Mouse (Mus musculus) liver, adult 2 months (tissue): ENCODE measurements around the gene Prdm12. TPM values are rescaled to one million over a fixed set of nuclear protein-coding genes. Genes with fewer than 3 reads are reported as not detected.

Experiments used
- DNase-seq: peaks from one replicate; pipeline ENCODE4 v3.0.0-alpha.2; 2011; ENCODE audit warnings: low read depth, low spot score; ENCODE audit errors: extremely low read depth
- H3K27ac ChIP-seq: fragments of 200-500 bp; replicated peaks from 2 replicates; pipeline ENCODE4 v1.5.1; 2012; ENCODE audit warnings: low read depth, mild to moderate bottlenecking, control low read depth, inconsistent platforms, low read length; ENCODE audit not compliant: insufficient read depth
- H3K27me3 ChIP-seq: fragments of 200-500 bp; 2 replicates; pipeline ENCODE4 v1.6.1; 2012; ENCODE audit warnings: mild to moderate bottlenecking, moderate library complexity, low read length, inconsistent platforms; ENCODE audit not compliant: control insufficient read depth, insufficient read depth
- H3K36me3 ChIP-seq: fragments of 200-500 bp; 2 replicates; pipeline ENCODE4 v1.6.1; 2012; ENCODE audit warnings: low read length, inconsistent platforms; ENCODE audit not compliant: control insufficient read depth, insufficient read depth
- H3K4me1 ChIP-seq: fragments of 200-500 bp; 2 replicates; pipeline ENCODE4 v1.6.1; 2011; ENCODE audit warnings: low read length; ENCODE audit not compliant: control insufficient read depth, insufficient read depth
- H3K4me3 ChIP-seq: fragments of 200-500 bp; 2 replicates; pipeline ENCODE4 v1.5.1; 2011; ENCODE audit warnings: low read depth, mild to moderate bottlenecking, control low read depth, low read length, moderate library complexity; ENCODE audit not compliant: insufficient read depth
- H3K79me2 ChIP-seq: fragments of 200-500 bp; 2 replicates; pipeline ENCODE4 v1.6.1; 2012; ENCODE audit warnings: inconsistent platforms, mild to moderate bottlenecking, low read length, moderate library complexity; ENCODE audit not compliant: control insufficient read depth, insufficient read depth
- H3K9ac ChIP-seq: fragments of 200-500 bp; 2 replicates; pipeline ENCODE4 v1.6.1; 2012; ENCODE audit warnings: low read depth, mild to moderate bottlenecking, control low read depth, inconsistent platforms, low read length
- CTCF ChIP-seq: fragments of 200-500 bp; IDR thresholded peaks from 2 replicates; pipeline ENCODE4 v1.5.1; 2011; ENCODE audit warnings: low read depth, low read length, control low read depth
- POLR2A ChIP-seq: fragments of 200-500 bp; IDR thresholded peaks from 2 replicates; pipeline ENCODE4 v1.6.1; 2011; ENCODE audit warnings: low read length, control low read depth; ENCODE audit not compliant: insufficient read depth; ENCODE audit errors: extremely low read depth
- WGBS: fragments of 180-500 bp; shearing (Covaris S2); methylation state at CpG from one replicate; pipeline ENCODE4 v1.1.7; 2018; 5-methylcytosine and 5-hydroxymethylcytosine counted together
- polyA plus RNA-seq: library from polyadenylated mRNA; depleted of rRNA; stranded (reverse); fragments of >200 nt; gene quantifications from 2 replicates; pipeline ENCODE4 v1.2.3, GENCODE M21; 2012
- total RNA-seq: library from RNA; depleted of rRNA; stranded (reverse); fragments of >200 nt; gene quantifications from 2 replicates; pipeline ENCODE4 v1.2.3, GENCODE M21; 2014

The Prdm12 gene
- total and polyA plus RNA-seq, 2 experiments = not detected

DNA sequence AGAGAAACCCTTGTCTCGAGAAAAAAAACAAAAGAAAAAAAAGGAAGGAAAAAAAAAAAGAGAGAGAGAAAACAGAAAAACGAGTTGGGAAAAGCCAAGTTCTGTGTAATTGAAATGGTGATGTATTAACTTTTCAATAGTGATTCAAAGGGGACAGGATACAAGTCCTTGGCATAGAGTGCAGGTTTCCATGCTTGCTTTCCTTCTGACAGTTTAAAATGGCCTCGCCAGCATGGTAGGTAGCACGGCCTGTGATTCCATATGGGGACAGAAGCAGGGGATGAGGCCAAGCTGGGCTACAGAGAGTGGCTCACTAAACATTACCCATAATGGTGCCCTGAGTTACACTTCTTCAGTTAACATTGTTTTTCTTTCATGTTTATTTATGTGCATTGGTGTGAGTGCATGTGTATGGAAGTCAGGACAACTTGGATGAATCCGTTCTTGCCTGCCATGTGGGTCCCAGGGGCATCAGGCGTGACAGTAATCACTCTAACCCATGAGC is 41.9 kb downstream of the Prdm12 start:
- 85% methylated on average over 6 of the region's 6 CpGs for WGBS
- Histone ChIP-seq H3K36me3 (peaks cover 4% of the 10 kb centered on the region; the same call in 1 of the 2 replicates), H3K4me3 (no peak overlapping the region), H3K27me3 (no peaks in the 10 kb centered on the region), H3K27ac (no peak overlapping the region), H3K9ac (no peak overlapping the region), H3K79me2 (no peaks in the 10 kb centered on the region), H3K4me1 (no peaks in the 10 kb centered on the region)
- TF ChIP-seq CTCF (no peak), POLR2A (no peak)
- DNase-seq = no peak

DNA sequence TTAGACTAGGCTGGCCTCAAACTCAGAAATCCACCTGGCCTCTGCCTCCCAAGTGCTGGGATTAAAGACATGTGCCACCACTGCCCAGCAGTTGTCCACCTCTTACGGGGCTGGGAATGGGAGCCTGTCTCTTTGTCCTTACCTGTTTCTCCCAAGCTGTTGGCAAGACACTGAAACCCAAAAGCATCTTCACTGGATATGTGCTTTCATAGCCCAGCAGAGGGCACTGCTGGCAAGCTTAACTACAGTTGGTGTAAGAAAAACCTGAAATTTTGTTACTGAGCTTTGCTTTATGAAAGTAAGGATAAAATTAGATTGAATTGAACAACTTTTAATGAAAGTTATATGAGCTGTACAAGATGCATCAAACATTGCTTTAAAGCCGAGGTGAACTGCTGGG is 43.8 kb downstream of the Prdm12 start:
- Histone ChIP-seq H3K4me3 (no peak overlapping the region), H3K36me3 (peaks cover 4% of the 10 kb centered on the region; the same call in 1 of the 2 replicates), H3K4me1 (peaks cover 2% of the 10 kb centered on the region; the same call in 1 of the 2 replicates), H3K79me2 (no peaks in the 10 kb centered on the region), H3K27ac (no peak overlapping the region), H3K9ac (no peak overlapping the region), H3K27me3 (no peaks in the 10 kb centered on the region)
- 12% methylated on average over 2 of the region's 2 CpGs for WGBS
- peak; percentile 59 for DNase-seq
- TF ChIP-seq POLR2A (no peak), CTCF (peak; percentile 50)

DNA sequence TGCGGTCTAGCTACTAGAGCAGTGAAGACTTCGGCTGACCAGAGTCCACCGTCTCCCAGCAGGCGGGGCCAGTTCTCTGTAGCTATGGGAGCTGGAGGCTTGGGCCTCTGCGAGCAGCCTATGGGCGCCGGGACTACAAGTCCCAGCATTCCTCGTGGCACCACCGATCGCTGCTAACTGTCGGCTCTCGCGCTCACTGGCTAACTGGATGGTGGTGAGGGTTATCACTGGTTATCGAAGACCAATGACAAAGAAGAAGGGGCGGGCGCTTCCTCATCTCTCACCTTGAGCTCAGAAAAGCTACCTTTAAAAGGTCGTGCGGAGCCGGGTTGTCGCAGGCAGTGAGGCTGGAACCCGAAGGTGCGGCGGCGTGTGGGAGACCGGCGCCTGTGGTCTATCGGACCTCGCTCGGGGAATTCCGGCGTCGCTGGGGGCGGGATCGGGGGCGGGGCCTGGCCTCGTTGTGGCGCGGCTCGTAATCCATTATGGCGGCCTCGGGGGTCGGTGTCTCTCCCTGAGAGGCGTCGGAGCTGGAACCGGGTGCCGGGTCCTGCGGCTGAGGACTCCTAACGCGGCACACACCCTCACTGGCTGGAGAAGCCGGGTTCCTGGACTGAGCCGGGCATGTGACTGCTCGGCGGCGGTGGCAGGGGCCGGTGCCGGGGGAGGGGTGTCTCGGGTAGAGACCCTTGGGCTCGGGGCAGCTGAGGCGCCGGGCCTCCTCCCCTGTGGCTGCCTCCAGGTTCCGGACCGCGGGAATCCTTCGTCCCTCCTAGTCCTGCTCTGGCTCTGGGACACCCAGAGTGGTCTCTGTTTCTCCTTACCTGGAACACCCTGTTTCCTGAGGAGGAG is 48.5 kb downstream of the Prdm12 start, which contains the start of gene Abl1:
TSS of gene Abl1 (plus strand) at position 303 of the 852 bp plus-strand sequence.
- DNase-seq = peak; percentile 99
- under 1% methylated on average over 64 of the region's 64 CpGs for WGBS
- H3K27ac ChIP-seq = peak within 1 kb of the TSS; percentile 66

DNA sequence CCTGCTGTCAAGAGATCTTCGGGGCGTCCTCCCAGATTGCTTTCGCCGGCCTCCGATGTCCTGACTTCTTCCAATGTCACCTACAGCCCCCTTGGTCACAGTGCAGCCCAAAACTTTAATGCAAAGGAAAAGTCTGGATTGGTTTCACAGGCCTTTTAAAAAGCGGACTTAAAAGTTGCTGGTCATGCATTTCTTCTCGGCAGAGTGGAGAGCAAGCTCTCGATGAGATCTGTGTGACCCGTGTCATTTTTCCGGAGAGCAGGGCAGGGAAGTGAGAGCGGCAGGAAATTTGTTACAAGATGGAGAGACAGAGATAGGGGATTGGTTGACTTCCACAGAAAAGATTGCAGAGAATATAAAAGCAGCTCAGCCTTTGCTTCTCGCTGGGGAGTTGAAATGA is 49.2 kb downstream of the Prdm12 start:
- H3K36me3 ChIP-seq = no peaks in the 10 kb centered on the region; the same call in 1 of the 2 replicates
- DNase-seq = peak; percentile 55
- H3K27me3 ChIP-seq = no peaks in the 10 kb centered on the region
- peaks cover 6% of the 10 kb centered on the region for H3K4me1 ChIP-seq
- H3K9ac ChIP-seq = peak overlapping the region; percentile 85
- H3K79me2 ChIP-seq = peaks cover 13% of the 10 kb centered on the region; the same call in 1 of the 2 replicates
- peak overlapping the region; percentile 74 for H3K4me3 ChIP-seq
- no peak for TF ChIP-seq POLR2A
- no peak for TF ChIP-seq CTCF
- 1% methylated on average over 12 of the region's 12 CpGs for WGBS
- H3K27ac ChIP-seq = peak overlapping the region; percentile 66

More for the DNA sequence above, 48.5 kb downstream of the Prdm12 start, which contains the start of gene Abl1:
- TF ChIP-seq CTCF (0 out of 2 replicates have a peak, but pooled peaks have one; percentile 45), POLR2A (peak; percentile 67; the same call in 1 of the 2 replicates)
- no peaks in the 10 kb centered on the region for H3K27me3 ChIP-seq
- H3K9ac ChIP-seq = peak within 1 kb of the TSS; percentile 85
- H3K4me3 ChIP-seq = peak within 1 kb of the TSS; percentile 74
- peaks cover 13% of the 10 kb centered on the region; the same call in 1 of the 2 replicates for H3K79me2 ChIP-seq
- H3K36me3 ChIP-seq = no peaks in the 10 kb centered on the region
- H3K4me1 ChIP-seq = peaks cover 6% of the 10 kb centered on the region

DNA sequence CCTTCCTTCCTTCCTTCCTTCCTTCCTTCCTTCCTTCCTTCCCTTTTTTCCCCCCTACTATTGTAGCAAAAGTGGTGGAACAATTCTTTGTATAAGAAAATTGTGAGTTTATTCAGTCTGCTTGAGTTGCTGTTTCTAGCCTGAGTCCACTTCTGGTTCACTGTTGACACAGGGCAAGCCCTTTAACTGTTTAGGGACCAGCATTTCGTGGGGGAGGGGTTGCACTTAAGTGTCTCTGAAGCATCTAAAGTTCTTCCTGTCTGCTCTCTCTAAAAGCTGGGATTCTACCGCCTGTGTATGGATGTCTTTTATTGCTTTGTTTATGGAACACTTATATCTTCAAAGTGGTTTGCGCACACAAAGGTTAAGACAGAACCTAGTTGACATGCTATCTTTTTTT is 50.2 kb downstream of the Prdm12 start:
- DNase-seq = peak; percentile 22
- Histone ChIP-seq H3K36me3 (peaks cover 5% of the 10 kb centered on the region; the same call in 1 of the 2 replicates), H3K9ac (no peak overlapping the region), H3K4me3 (peak overlapping the region; percentile 26; the same call in 1 of the 2 replicates), H3K27ac (no peak overlapping the region), H3K79me2 (peaks cover 13% of the 10 kb centered on the region; the same call in 1 of the 2 replicates), H3K4me1 (peaks cover 6% of the 10 kb centered on the region), H3K27me3 (no peaks in the 10 kb centered on the region)
- WGBS = 40% methylated on average over 3 of the region's 3 CpGs
- no peak for TF ChIP-seq POLR2A
- TF ChIP-seq CTCF = no peak

DNA sequence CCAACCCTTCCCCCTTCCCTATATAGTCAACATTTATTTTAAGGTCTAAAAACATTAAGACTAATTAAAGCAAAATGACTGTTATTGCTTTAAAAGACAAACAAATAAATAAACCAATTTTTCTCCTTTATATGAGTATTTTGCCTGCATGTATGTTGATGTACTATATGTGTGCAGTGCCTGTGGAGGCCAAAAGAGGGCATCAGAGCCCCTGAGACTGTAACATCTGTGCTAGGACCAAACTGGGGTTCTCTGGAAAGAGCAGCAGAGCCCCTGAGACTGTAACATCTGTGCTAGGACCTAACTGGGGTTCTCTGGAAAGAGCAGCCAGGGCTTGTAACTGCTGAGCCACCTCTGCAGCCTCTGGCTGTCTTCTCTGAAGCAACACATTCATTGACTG is 58.4 kb downstream of the Prdm12 start:
- H3K4me3 ChIP-seq = no peak overlapping the region
- H3K36me3 ChIP-seq = peaks cover 13% of the 10 kb centered on the region; the same call in 1 of the 2 replicates
- no peak overlapping the region for H3K9ac ChIP-seq
- DNase-seq = no peak
- TF ChIP-seq CTCF = peak; percentile 42; the same call in 1 of the 2 replicates
- TF ChIP-seq POLR2A = no peak
- no peaks in the 10 kb centered on the region for H3K79me2 ChIP-seq
- no peaks in the 10 kb centered on the region for H3K27me3 ChIP-seq
- no peak overlapping the region for H3K27ac ChIP-seq
- no peaks in the 10 kb centered on the region; the same call in 1 of the 2 replicates for H3K4me1 ChIP-seq
